ENCODE assay signal across 8 mouse cellular contexts in the genomic region with DNA sequence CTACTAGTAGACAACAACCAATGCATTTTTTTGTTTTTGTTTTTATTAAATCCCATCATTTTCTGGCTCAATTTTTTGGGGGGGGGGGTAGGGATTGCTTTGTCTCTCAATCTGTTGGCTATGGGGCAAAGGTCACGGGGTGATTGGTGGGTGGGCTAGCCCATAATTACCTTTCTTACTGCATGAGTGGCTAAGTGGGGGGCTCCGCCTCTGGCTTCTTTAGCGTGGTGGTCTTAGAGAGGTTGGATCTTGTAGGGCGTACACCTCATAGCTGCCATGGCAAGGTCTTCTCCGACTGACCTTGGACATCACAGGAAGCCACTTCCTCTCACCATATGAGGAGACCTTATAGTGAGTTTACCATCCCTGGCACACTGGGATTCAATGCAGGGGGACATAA.
DNase-seq lines count a peak whose midpoint lies in the region; ATAC-seq and TF ChIP-seq lines count a peak whose summit lies in the region.

No protein-coding gene starts in this region.

- peak overlapping the region; percentile 75 for H3K4me2 ChIP-seq in kidney, embryonic 15.5 days
- peak overlapping the region; percentile 52 for H3K4me2 ChIP-seq in hindbrain, postnatal 0 days (ENCODE audit: low read depth, low read length)
- peak overlapping the region; percentile 52 for H3K4me2 ChIP-seq in midbrain, embryonic 14.5 days (ENCODE audit: low read length)

- peak overlapping the region; percentile 45 for H3K4me3 ChIP-seq in kidney, embryonic 15.5 days (replicated peaks)
- peak overlapping the region; percentile 43; the same call in 1 of the 2 replicates for H3K4me3 ChIP-seq in forebrain, embryonic 10.5 days
- peak overlapping the region; percentile 12 for H3K4me3 ChIP-seq in hindbrain, postnatal 0 days (ENCODE audit: low read length)
- H3K4me3 ChIP-seq in midbrain, embryonic 14.5 days (replicated peaks; ENCODE audit: low read depth, low read length): 0 out of 2 replicates have a peak overlapping the region, but pooled peaks have one; percentile 15

- no peak overlapping the region; the same call in 1 of the 2 replicates for H3K27ac ChIP-seq in kidney, embryonic 15.5 days
- H3K27ac ChIP-seq in forebrain, embryonic 10.5 days: peak overlapping the region; percentile 83
- H3K27ac ChIP-seq in hindbrain, postnatal 0 days: no peak overlapping the region
- no peak overlapping the region for H3K27ac ChIP-seq in midbrain, embryonic 14.5 days (replicated peaks; ENCODE audit: low read depth, low read length)

- peaks cover 15% of the 10 kb centered on the region for H3K27me3 ChIP-seq in kidney, embryonic 15.5 days
- H3K27me3 ChIP-seq in forebrain, embryonic 10.5 days (ENCODE audit: poor library complexity, severe bottlenecking): peaks cover 56% of the 10 kb centered on the region
- no peaks in the 10 kb centered on the region for H3K27me3 ChIP-seq in hindbrain, postnatal 0 days (ENCODE audit: insufficient read depth, low read length)
- H3K27me3 ChIP-seq in midbrain, embryonic 14.5 days (ENCODE audit: control insufficient read depth, insufficient read depth, low read length): no peaks in the 10 kb centered on the region

- TF ChIP-seq CTCF in hindbrain, postnatal 0 days (IDR thresholded peaks at IDR 0.05; ENCODE audit: low read depth): no peak

- peaks cover 35% of the 10 kb centered on the region for H3K4me1 ChIP-seq in kidney, embryonic 15.5 days
- peaks cover 78% of the 10 kb centered on the region for H3K4me1 ChIP-seq in forebrain, embryonic 10.5 days
- peaks cover 9% of the 10 kb centered on the region for H3K4me1 ChIP-seq in hindbrain, postnatal 0 days (ENCODE audit: insufficient read depth, low read length)
- peaks cover 26% of the 10 kb centered on the region for H3K4me1 ChIP-seq in midbrain, embryonic 14.5 days (ENCODE audit: control insufficient read depth, insufficient read depth, low read length)

- H3K36me3 ChIP-seq in kidney, embryonic 15.5 days: no peaks in the 10 kb centered on the region
- H3K36me3 ChIP-seq in forebrain, embryonic 10.5 days (replicated peaks): no peaks in the 10 kb centered on the region
- H3K36me3 ChIP-seq in hindbrain, postnatal 0 days (ENCODE audit: insufficient read depth, low read length): no peaks in the 10 kb centered on the region
- H3K36me3 ChIP-seq in midbrain, embryonic 14.5 days (ENCODE audit: control insufficient read depth, insufficient read depth, low read length): no peaks in the 10 kb centered on the region

- WGBS in kidney, embryonic 15.5 days: 85% methylated on average over 5 of the region's 5 CpGs
- 86% methylated on average over 5 of the region's 5 CpGs for WGBS in forebrain, embryonic 10.5 days
- 81% methylated on average over 5 of the region's 5 CpGs for WGBS in hindbrain, postnatal 0 days
- WGBS in midbrain, embryonic 14.5 days: 84% methylated on average over 5 of the region's 5 CpGs

- H3K9me3 ChIP-seq in kidney, embryonic 15.5 days (replicated peaks): no peaks in the 10 kb centered on the region
- H3K9me3 ChIP-seq in forebrain, embryonic 10.5 days: no peaks in the 10 kb centered on the region
- H3K9me3 ChIP-seq in hindbrain, postnatal 0 days (ENCODE audit: low read length): no peaks in the 10 kb centered on the region
- no peaks in the 10 kb centered on the region for H3K9me3 ChIP-seq in midbrain, embryonic 14.5 days (ENCODE audit: control insufficient read depth, low read length)

- peak overlapping the region; percentile 39 for H3K9ac ChIP-seq in kidney, embryonic 15.5 days
- H3K9ac ChIP-seq in hindbrain, postnatal 0 days (replicated peaks; ENCODE audit: low read length): no peak overlapping the region
- H3K9ac ChIP-seq in midbrain, embryonic 14.5 days (replicated peaks; ENCODE audit: low read length): no peak overlapping the region

- no peak for ATAC-seq in kidney, embryonic 15.5 days (replicated peaks; ENCODE audit: low FRiP score)
- ATAC-seq in hindbrain, postnatal 0 days: no peak
- no peak for ATAC-seq in midbrain, embryonic 14.5 days (ENCODE audit: low FRiP score, low TSS enrichment)
- ATAC-seq in megakaryocyte progenitor cell, adult 5-6 weeks (replicated peaks; ENCODE audit: poor library complexity): no peak

- DNase-seq in kidney, adult 18-20 months: no peak
- no peak for DNase-seq in forebrain, embryonic 10.5 days (ENCODE audit: extremely low spot score, low spot score)
- no peak for DNase-seq in hindbrain, postnatal 0 days (ENCODE audit: low spot score)
- DNase-seq in midbrain, embryonic 14.5 days: no peak
- DNase-seq in thymus, postnatal 0 days (ENCODE audit: low spot score): no peak
- DNase-seq in gastrocnemius, postnatal 4 days (ENCODE audit: low spot score in 2 of 2): no peak
